Mouse (Mus musculus): ENCODE measurements around the gene Art2b. TPM values are rescaled to one million over a fixed set of nuclear protein-coding genes. Genes with fewer than 3 reads are reported as not detected.
"Not testable (repeated sequence)": the region's sequence is repeated elsewhere in the genome, so short reads cannot be mapped to it uniquely, and the experiment has no call there.

Gene Art2b
- not detected in 2 replicates for total RNA-seq (2021)
- long read RNA-seq: 0 reads

- DNase-seq: no peak
These were observed at the start of gene Art2b for GRCm38 (mm10) chr7:101585408-101585807. TSS of gene Art2b (minus strand) at chr7:101585600.

- DNase-seq: no peak
These were observed 49.1 kb upstream of the Art2b start for GRCm38 (mm10) chr7:101634513-101634912.

GRCm38 (mm10) chr7:101633629-101634177, 48.3 kb upstream of the Art2b start:
- no peak for DNase-seq

GRCm38 (mm10) chr7:101628481-101628880, 43.1 kb upstream of the Art2b start:
- no peak for DNase-seq

GRCm38 (mm10) chr7:101627166-101627565, 41.8 kb upstream of the Art2b start:
- not testable (repeated sequence) for DNase-seq

GRCm38 (mm10) chr7:101624283-101624682, 38.9 kb upstream of the Art2b start:
- DNase-seq: no peak

GRCm38 (mm10) chr7:101621861-101622260, 36.5 kb upstream of the Art2b start:
- not testable (repeated sequence) for DNase-seq

GRCm38 (mm10) chr7:101620373-101620772, 35.0 kb upstream of the Art2b start:
- DNase-seq: peak; percentile 37

GRCm38 (mm10) chr7:101618273-101618672, 32.9 kb upstream of the Art2b start:
- no peak for DNase-seq

GRCm38 (mm10) chr7:101617438-101618165, 32.2 kb upstream of the Art2b start:
- DNase-seq: no peak

- DNase-seq: no peak
These were observed 30.9 kb upstream of the Art2b start for GRCm38 (mm10) chr7:101616136-101616835.

GRCm38 (mm10) chr7:101615406-101615805, 30.0 kb upstream of the Art2b start:
- DNase-seq: peak; percentile 66

GRCm38 (mm10) chr7:101612786-101613527, 27.6 kb upstream of the Art2b start:
- not testable (repeated sequence) for DNase-seq

- no peak for DNase-seq
These were observed 22.4 kb upstream of the Art2b start for GRCm38 (mm10) chr7:101607845-101608244.

GRCm38 (mm10) chr7:101600406-101600805, 15.0 kb upstream of the Art2b start:
- DNase-seq: no peak

- no peak for DNase-seq
These were observed 13.1 kb upstream of the Art2b start for GRCm38 (mm10) chr7:101598482-101598881.

- DNase-seq: no peak
These were observed 9.6 kb upstream of the Art2b start for GRCm38 (mm10) chr7:101594969-101595368.

GRCm38 (mm10) chr7:101584271-101584670, 1.1 kb downstream of the Art2b start:
- not testable (repeated sequence) for DNase-seq

- DNase-seq: no peak
These were observed 3.4 kb downstream of the Art2b start for GRCm38 (mm10) chr7:101582012-101582411.

GRCm38 (mm10) chr7:101580863-101581262, 4.5 kb downstream of the Art2b start:
- DNase-seq: not testable (repeated sequence)

GRCm38 (mm10) chr7:101574413-101574812, 11.0 kb downstream of the Art2b start:
- no peak for DNase-seq

GRCm38 (mm10) chr7:101573636-101574035, 11.8 kb downstream of the Art2b start:
- DNase-seq: not testable (repeated sequence)

- DNase-seq: no peak
These were observed 21.3 kb downstream of the Art2b start for GRCm38 (mm10) chr7:101564086-101564485.
